Mouse (Mus musculus) embryonic fibroblast, embryonic 13.5 days (primary cell): ENCODE results near the gene Nhlrc2.

ENCODE experiments used
- CTCF ChIP-seq: IDR thresholded peaks from 2 replicates; pipeline ENCODE4 v1.5.1; 2011; ENCODE audit warnings: mild to moderate bottlenecking, control low read depth, low read length, moderate library complexity, borderline replicate concordance; ENCODE audit not compliant: insufficient read depth
- POLR2A ChIP-seq: IDR thresholded peaks from 2 replicates; pipeline ENCODE4 v1.6.1; 2011; ENCODE audit warnings: low read depth, mild to moderate bottlenecking, control low read depth, low read length, moderate library complexity

GRCm38 (mm10) chr19:56583785-56584184, 35.7 kb downstream of the Nhlrc2 start:
- TF ChIP-seq CTCF = no peak
- no peak for TF ChIP-seq POLR2A
